Mouse (Mus musculus): ENCODE results near the gene Cdyl.

Gene Cdyl

DNA sequence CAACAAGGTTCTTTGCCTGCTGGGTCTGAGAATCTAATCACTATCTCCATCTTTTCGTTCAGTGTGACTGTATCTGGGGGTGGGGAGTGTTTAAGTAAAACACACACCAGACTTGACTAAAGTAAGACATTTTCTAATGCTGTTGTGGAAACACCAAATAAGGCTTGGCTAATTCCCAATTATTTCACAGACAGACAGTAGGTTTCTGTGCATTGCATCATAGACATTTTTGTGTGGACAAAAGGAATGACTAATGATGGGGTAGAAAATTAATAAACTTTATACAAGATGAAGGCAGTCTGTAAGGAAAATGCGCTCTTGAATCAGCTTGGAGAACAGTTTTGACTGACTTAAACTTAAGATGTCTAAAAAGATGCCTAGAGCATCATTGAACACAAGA is 100.7 kb downstream of the Cdyl start:
- DNase-seq (ENCODE audit: low spot score) = no peak

DNA sequence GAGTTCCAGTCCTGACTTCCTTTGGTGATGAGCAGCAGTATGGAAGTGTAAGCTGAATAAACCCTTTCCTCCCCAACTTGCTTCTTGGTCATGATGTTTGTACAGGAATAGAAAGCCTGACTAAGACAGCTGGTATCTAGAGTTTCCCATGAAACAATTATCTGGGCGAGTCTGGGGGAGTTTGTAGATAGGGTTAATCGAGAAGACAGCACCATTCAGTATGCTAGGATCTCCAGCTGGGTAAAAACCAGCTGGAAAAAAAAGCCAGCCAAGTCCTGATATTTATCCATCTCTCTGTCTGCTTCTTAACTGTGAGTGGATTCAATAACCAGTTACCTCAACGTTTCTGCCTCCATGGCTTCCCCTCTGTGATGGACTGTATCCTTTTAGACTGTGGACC is 104.9 kb downstream of the Cdyl start:
- no peak for DNase-seq (ENCODE audit: low spot score)

DNA sequence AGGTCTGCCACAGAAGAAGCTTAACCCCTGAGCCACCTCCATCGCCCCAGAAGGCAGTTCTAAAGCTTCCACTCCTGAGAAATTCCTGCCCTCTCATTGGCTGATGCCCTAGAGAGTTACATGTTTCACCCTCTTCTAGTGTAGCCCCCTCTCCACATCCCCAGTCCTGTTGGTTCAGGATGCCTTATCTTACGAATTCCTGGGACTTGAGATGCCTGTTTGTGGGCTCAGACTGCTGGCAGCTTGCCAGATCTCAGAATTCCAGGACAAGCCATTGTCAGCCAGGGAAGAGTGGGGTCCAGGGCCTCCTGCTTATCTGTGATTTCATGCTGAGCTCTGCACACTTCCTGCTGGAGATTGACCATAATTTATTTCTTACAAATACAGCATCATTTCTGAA is 106.2 kb downstream of the Cdyl start:
- DNase-seq (ENCODE audit: low spot score) = peak; percentile 24

DNA sequence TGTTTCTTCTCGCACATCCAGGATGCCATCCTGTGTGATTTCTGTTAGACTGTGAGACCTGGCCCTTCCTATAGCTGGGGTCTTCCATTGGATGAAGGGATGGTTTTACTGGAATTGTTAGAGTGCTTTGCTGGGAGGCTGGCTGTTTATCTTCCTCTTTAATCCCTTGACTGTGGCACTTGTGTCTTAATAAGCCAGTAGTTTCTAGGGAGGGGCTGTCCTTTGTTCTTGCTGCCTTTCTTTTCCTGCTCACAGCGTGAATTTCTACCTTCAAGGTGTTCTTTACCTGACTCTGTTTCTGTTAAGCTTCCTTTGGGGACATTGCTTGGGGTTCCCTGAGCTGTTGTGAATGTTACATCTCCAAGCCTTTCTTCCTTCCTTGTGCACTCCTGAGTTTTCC is 110.0 kb downstream of the Cdyl start:
- DNase-seq (ENCODE audit: low spot score) = no peak

DNA sequence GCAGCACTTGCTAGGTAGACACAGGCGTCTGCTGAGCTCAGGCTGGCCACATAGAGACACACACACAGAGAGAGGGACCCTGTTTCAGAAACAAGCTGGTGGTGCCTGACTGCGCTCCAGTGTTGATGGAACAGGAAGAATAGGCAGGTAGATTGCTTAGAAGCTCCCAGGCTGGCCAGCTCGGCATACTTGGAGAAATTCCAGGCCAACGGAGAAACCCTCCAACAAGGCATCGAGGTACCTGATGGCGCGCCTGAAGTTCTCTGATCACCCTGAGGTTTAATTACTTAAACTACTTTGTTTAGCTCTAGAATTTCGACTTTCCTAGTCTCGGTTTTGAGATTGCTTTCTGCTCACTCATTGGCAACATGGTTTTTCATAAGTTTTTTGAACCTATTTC is 110.8 kb downstream of the Cdyl start:
- DNase-seq (ENCODE audit: low spot score) = no peak

DNA sequence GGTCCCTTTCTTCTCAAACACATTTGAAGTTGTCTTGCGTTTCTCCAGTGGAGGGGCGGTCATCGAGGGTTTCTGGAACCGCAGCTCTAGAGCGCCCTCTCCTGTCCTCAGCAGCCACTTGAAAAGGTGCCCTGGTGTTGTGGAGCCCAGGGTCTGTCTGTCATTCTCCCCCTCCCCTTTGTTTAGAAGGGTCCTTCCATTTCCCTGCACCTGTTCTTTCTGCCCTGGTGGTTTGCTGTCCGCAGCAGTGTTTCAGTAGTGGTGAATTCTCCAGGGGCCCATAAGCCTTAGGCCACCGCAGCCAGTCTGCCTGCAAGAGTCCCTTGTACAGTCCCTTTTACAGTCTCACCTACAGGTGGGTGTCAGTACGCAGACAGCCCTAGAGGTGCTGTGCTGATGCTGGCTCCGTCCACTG is 112.3 kb downstream of the Cdyl start:
- peak; percentile 41 for DNase-seq (ENCODE audit: low spot score)

DNA sequence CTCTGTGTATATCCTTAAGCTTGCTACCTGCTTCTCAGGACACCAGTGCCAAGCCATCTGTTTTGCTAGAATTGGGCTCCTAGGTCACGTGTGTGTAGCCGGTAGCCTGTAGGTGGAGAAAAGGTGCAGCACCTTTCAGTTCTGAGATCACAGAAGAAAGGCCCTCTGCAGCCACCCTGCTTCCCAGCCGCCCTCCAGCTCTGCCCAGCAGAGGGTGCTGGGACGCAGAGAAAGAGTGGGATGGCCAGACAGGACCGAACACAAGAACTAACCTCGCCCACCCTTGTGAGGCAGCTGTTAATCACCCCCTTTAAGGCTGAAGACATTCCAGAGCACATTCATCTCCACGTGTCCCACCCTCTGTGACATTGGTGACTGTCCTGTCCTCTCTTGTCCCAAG is 114.1 kb downstream of the Cdyl start:
- DNase-seq (ENCODE audit: low spot score) = peak; percentile 13

DNA sequence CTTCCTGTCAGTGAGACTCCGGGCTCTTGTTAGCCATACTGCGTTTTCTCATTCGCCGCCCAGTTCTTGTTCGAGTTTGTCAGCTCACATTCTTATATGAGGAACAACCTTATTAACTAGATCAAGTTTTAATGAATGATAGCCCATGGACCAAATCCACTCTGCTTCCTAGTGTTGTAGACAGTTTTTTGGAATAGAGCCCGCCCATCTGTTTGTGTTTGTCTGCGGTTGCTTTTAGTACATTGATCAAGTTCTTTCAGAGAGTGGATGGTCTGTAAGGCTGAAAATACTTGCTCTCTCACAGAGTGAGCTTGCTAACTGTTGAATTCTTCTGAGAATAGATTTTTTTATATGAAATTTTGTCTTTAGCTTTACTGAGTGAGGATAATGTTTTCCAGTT is 116.5 kb downstream of the Cdyl start:
- DNase-seq (ENCODE audit: low spot score) = no peak

DNA sequence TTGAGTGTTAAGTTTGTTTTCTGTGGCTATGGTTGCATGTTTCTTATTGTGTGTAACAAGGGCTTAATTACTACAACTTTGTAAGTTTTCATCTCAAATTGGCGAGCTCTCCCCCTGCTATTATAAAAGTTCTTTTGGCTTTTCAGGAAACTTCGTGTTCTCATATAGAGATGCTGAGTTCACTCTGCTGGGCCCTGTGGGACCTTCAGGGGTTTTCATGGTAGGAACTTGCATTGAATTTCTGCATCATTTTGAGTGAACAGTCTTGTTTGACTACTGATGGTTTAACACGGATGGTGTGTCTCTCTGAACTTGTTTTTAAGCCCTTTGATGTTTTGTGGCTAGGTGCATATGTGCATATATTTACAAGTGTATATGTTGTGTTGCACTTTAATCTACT is 121.1 kb downstream of the Cdyl start:
- DNase-seq (ENCODE audit: low spot score) = no peak

DNA sequence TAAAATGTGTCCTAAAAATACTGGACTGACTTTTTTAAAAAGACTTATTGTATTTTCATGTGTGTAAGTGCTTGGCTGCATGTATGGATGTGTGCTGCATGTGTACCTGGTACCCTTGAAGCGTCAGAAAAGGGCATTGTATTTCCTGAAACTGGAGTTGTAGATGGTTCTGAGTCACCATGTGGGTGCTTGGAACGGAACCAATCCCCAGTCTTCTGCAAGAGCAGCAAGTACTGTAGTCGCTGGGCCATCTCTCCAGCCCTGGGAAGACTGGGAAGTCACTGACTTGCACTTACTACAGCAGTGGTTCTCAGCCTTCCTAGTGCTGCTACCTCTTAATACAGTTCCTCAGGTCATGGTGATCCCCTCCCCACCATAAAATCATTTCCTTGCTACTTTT is 122.1 kb downstream of the Cdyl start:
- no peak for DNase-seq (ENCODE audit: low spot score)

DNA sequence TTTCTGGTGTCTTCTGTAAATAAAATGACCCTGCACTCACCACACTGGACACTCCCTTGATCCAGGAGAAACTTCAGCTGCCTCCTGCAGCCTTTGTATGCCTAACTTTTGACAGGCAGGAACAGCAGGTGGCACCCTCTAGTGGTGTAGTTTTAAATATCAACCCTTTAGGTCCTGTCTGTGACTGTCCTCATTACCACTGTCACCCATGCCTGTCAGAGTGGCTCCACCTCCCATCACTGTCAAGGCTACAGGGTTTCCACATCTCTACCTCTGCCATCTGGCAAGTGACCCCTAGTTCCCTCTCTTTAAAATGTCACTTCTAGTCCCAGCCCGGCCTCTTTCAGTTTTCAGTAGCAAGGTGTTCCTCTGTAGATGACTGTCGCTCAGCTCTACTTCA is 123.3 kb downstream of the Cdyl start:
- peak; percentile 75 for DNase-seq (ENCODE audit: low spot score)

DNA sequence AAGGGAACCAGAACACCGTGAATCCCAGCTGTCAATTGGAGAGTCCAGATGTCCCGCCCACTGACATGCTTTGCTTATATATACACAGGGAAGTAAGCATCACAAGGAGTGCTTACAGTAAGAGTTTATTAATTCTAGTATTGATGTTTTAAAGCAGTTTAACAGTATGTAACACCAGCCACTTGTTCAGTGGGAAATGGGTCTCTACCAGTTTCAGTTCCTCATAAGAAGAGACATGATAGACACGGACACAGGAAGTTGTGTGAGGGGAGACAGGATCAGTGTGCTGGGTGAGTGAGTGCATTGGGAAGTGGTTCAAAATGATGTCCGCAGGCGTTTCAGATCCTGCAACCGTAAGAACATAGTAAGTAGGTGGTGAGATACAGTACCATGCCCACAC is 123.9 kb downstream of the Cdyl start:
- DNase-seq (ENCODE audit: low spot score) = no peak

DNA sequence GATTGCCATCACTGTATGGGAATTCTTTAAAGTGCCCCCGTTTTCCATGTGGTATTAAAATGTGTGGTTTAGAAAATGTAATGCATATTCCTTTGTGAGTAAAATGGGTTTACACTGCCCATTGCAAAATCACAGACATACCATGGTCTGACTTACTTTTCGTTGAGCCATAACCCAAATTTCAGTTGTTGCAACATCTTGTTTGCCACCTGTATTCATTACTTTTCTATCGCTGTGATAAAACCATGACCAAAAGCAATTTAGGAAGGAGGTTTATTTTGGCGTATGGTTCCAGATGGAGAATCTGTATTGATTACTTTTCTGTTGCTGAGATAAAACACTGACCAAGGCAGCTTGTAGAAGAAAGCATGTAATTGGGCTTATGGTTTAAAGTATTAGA is 124.6 kb downstream of the Cdyl start:
- no peak for DNase-seq (ENCODE audit: low spot score)

DNA sequence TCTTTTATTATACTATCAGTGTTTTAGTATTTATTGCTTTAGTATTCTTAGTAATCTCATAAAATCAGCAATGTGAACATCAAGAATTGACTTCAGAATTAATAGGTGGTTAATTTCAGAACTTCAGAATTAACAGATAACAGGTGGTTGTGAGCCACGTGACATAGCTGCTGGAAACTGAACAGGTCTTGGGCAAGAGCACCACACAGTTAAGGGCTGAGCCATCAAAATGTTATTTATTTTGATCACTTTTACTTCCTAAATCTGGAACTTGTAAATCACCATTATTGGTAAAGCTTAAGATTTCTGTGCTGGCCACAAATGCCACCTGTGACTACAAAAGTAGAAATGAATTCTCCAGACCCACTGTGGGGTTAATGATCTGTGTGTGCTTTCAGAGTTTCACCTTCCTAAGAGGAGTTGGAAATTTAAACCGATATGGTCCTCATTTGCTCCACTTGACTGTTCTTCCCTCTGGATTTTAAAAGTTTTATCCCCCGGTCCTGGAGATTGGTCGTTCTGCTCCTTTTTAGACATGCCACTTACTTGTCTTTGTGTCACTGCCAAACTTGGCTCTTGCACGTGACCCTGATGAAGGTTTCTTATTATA is 125.8 kb downstream of the Cdyl start:
- no peak for DNase-seq (ENCODE audit: low spot score)

DNA sequence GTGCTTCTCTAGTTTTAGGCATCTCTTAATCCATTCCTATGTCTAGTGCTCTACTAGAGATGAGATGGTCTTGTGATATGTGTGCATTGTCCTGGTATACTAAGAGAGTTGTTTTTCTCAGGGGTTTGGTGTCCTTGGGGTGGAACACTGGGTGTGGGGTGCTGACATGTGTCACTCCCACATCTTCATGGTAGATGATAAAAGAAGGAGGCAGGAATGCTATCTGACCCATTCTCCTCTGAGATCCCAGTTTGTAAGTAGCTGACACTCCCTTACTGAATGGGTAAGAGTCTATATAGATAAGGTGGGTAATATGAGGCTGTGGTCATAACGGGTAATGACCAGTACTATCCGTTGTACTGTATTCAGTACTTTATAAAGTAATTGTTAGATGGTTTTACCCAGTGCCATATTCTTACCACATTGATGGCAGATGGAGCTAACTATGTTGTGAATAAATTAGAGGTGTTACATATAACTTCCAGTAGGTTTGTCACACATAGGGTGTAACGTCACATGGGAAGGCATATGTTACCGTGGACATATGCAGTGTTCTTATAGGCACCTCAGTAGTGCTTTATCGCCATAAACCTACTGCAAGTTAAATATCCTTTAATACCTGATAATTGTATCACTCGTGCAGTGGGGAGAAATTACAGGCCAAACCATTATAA is 127.2 kb downstream of the Cdyl start:
- no peak for DNase-seq (ENCODE audit: low spot score)

DNA sequence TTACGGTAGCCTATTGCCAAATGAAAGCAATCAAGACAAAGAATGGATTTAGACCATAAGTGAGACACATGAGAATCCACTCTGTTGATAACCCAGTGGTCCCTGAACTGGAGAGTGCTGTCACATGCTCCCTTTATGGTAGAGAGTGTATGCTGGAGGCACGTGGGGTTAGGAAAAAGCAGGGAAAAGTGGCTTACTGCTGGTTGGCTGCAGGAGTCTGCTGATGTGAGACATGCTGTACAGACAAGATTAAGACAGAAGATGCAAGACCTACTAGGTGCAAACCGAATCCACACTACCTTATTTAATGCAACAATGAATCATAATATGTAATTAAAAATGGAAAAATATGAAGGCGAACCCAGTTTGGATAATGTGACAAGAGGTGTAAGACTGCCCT is 129.9 kb downstream of the Cdyl start:
- DNase-seq (ENCODE audit: low spot score) = no peak

DNA sequence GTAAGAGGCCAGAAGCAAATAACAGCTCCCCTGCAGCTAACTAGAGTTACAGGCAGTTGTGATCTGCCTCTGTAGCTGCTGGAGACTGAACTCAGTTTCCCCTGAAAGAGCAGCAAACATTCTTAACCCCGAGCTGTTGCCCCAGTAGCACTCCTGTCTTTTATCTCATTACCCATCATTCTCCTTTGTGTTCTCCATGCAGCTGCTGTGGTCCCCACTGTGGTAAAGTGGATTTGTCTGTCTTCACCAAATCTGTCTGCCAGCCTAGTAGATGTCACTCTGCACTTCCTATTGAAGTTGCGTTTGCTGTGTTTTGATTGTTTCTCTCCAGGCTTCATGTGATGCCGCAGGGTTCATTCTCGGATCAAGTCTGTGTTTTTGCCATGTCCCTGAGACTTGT is 130.8 kb downstream of the Cdyl start:
- DNase-seq (ENCODE audit: low spot score) = no peak

DNA sequence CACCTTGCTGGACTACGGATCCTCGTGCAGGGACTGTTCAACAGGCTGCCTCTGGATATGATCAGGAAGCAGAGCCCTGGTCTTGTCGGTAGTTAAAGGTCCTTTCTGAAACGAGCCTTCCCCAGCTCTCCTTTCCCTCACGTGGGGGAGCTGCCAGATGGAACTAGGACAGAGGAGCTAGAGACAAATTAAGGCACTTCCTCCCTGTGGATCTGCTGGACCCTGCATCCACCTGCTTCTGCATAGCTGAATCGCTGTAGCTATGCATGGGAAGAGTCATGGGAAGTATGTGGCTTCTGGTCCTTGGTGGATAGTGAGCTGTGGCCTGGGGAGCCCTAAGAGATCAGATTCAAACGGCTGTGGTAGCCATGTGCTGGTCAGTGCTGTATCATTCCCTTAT is 134.7 kb downstream of the Cdyl start:
- DNase-seq (ENCODE audit: low spot score) = no peak

DNA sequence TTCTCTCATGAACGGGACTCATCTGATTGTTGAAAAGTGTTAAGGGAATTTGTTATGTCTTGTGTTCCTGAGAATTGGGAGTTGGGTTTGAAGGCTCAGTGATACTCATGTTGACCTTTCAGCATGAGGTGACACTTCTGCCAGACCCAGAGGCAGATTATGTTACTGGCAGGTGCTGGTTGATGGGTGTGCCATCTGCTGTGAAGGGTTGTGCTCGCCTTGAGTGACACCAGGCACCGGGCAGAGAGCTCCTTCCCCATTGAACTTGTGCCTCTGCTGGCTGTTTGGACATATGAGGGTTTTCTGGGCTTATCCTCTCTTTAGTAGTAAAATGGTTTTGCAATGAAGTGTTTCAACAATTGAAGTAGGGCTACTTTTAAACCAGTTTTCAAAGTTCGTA is 135.1 kb downstream of the Cdyl start:
- DNase-seq (ENCODE audit: low spot score) = no peak

DNA sequence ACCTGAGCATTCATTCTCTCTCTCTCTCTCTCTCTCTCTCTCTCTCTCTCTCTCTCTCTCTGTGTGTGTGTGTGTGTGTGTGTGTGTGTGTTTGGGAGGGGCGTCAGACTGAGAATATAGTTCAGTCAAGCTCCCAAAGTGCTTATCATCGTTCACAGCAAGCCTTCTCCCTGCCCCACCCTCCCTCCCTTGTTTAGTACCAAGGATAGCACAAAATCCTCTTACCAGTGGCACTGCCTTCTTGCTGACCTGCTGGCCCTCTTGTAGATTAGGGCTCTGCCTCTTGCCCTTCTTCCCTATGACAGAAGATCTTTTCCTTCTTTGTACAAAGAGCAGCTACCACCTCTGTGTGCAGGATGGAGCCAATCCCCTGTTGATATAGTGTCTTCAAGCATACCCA is 136.3 kb downstream of the Cdyl start:
- no peak for DNase-seq (ENCODE audit: low spot score)

DNA sequence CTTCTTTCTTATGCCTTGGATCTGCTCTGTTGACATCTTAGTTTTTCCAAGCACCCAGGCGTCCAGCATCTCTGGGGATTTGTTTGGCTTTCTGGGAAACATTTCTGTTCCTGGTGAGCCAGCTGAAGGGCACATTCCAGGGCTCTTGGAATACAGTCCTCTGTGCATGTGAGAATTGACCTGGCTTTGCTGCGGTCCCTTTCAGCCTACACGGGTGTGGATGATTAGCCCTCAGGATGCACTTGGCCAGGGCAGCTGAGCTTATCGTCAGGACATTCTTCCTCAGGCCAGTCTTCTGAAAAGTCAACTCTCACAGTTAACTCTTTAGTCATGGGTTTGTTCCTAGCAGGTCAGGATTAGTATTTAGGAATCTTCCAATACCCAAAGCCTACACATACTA is 136.7 kb downstream of the Cdyl start:
- no peak for DNase-seq (ENCODE audit: low spot score)

DNA sequence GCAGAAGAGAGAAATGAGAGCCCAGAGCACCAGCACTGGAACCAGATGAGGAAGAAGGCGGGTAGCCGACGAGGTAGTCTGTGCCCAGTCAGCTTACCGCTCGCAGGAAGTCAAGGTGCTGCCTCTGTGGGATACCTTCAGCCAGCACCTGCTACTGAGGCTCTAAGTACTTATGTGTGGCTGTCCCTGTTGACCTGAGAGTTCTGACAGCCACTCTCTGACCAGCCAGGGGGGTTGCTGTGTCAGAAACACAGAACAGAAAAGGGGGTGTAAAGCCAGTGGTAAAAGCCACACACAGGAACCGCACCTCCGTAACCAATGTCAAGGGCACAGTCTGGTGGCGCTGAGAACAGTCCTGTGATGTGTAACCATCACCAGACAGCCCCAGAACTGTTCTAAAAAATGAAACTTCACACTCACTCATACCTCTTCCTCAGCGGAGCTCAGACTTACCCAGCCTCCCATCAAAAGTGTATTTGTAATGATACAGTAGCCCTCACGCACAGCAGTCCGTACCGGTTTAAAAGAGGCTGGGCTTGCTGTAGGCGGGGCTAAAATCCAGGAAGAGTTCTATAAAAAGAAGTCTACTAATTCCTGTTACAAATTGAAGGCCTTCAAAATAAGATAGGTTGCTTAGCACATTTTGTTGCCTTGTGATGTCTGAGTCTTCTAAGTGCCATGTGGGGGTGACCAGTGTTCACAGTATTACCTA is 138.3 kb downstream of the Cdyl start:
- DNase-seq (ENCODE audit: low spot score) = no peak

DNA sequence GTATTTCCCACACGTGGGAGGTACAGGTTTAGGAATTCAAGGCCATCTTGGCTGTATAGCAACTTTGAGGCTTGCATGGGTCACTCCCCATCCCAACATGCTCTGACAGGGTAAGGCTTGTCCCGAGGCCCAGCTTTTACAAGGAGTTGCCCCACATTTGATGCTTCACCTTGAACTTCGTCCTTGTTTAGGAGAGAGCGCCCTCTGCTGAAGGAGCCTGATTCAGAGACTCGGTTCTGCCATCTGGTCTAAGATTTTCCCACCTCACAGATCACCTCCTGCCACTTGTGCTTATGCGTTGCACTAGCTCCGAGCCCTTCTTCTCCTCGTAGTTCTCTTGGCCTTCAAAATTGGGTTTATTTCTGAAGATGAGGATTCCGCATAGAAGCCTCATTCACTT is 139.0 kb downstream of the Cdyl start:
- DNase-seq (ENCODE audit: low spot score) = peak; percentile 62

DNA sequence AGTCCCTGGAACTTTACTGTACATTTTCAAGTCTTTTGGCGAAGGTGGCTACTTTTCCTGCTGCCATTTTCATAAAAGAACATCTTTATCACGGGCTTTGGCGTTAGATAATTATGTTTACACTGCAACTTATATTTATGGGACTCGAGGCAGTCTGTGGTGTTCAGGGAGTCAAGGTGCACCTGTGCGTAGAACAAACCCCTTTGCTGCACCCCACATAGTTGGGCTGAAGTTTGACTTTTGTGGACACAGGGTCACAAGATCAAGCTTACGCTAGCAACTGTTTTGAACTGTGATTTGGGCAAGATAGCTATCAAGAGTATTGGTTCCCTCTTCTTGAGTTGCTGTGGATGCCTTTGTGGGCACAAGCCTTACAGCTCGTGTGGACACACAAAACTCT is 140.6 kb downstream of the Cdyl start:
- DNase-seq (ENCODE audit: low spot score) = no peak
